Mouse (Mus musculus): ENCODE data around the gene Tpst2.

- TF ChIP-seq POLR2A (IDR thresholded peaks at IDR 0.05; ENCODE audit: low read depth, low read length) (no peak), CTCF (conservative IDR thresholded peaks at IDR 0.05; ENCODE audit: insufficient read depth, insufficient read length, low read depth, low read length) (no peak)
Observed at GRCm38 (mm10) chr5:112277906-112278470, 1.5 kb downstream of the Tpst2 start.

Data from kidney, adult 2 months (tissue).